Mouse (Mus musculus): ENCODE measurements at regions not wholly inside any gene's neighbourhood (a gene's known extent, or its start where the extent isn't known, plus 50 kb on each side); places are given as distances from the start of the nearest gene placed in this dataset.
A peak's percentile ranks its signal among the peaks of the same experiment; 100 is the strongest.

GRCm38 (mm10) chr1:154255971-154256370 lies 55.0 kb downstream of the Zfp648 start:
- no peak for DNase-seq

GRCm38 (mm10) chr1:154256811-154257210 lies 55.8 kb downstream of the Zfp648 start:
- DNase-seq, result no peak

- no peak for DNase-seq
Measured at GRCm38 (mm10) chr1:154258511-154258910, 57.5 kb downstream of the Zfp648 start.

GRCm38 (mm10) chr1:154260393-154260792 lies 59.4 kb downstream of the Zfp648 start:
- no peak for DNase-seq

GRCm38 (mm10) chr1:154281438-154281837 lies 80.5 kb downstream of the Zfp648 start:
- DNase-seq, result peak; percentile 70

GRCm38 (mm10) chr1:154286080-154286479 lies 85.1 kb downstream of the Zfp648 start:
- no peak for DNase-seq

GRCm38 (mm10) chr1:154292729-154293128 lies 91.7 kb downstream of the Zfp648 start:
- peak; percentile 10 for DNase-seq

- DNase-seq, result no peak
Measured at GRCm38 (mm10) chr1:154296080-154296479, 95.1 kb downstream of the Zfp648 start.

GRCm38 (mm10) chr1:154299866-154300265 lies 98.9 kb downstream of the Zfp648 start:
- DNase-seq, result peak; percentile 61

GRCm38 (mm10) chr1:154309650-154310049 lies 108.7 kb downstream of the Zfp648 start:
- peak; percentile 14 for DNase-seq

Data from retina, postnatal 1 day (tissue).